Mouse (Mus musculus) G1E-ER4 (cell line): ENCODE results near the gene Serpinb9f. TPM values are rescaled to one million over a fixed set of nuclear protein-coding genes. Genes with fewer than 3 reads are reported as not detected.
"Not testable (repeated sequence)": the region's sequence is repeated elsewhere in the genome, so short reads cannot be mapped to it uniquely, and the experiment has no call there.

Experiments used
- GATA1 ChIP-seq: IDR thresholded peaks from one replicate; pipeline ENCODE4 v1.8.0; 2012; ENCODE audit warnings: low read length, inconsistent platforms
- polyA plus RNA-seq: library from polyadenylated mRNA; stranded (reverse); fragments of >175 nt; gene quantifications from 2 replicates; pipeline ENCODE4 v1.2.3, GENCODE M21; 2012

Gene Serpinb9f
- polyA plus RNA-seq = not detected in 2 replicates

DNA sequence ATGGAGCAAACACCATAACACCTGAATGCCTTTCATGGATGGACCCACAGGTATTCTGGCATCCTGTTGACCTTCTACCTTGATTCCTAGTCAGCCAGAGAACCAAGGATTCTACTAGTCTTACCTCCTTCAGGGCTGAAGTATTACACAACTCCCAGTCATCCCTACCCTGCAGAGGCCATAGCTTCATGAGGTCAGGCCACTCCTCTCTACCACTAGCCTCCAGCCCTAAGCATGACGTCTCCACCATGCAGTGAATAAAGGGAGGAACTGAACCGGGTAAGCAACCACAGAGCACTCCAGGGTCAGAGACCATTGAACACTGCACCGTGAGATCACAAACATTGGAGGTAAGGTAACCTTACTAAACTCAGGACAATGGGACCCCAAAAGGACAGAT is at the start of gene Serpinb9f:
Gene Serpinb9f (plus strand): TSS at position 301 of the 400 bp plus-strand sequence.
- TF ChIP-seq GATA1 = not testable (repeated sequence)

Other genes with a start within 250 kb of the Serpinb9f start
- not detected in 2 replicates for gene Serpinb1b, start 245.5 kb upstream of the Serpinb9f start, polyA plus RNA-seq
- gene Serpinb9c, start 164.3 kb upstream of the Serpinb9f start, polyA plus RNA-seq = 0.27 and 0.29 TPM in 2 replicates
- gene Serpinb9d, start 131.1 kb upstream of the Serpinb9f start, polyA plus RNA-seq = not detected in 2 replicates
- not detected in 2 replicates for gene Serpinb9e, start 74.5 kb upstream of the Serpinb9f start, polyA plus RNA-seq
- not detected in 2 replicates for gene Gm11397, start 71.7 kb downstream of the Serpinb9f start, polyA plus RNA-seq
- gene Serpinb9g, start 160.7 kb downstream of the Serpinb9f start, polyA plus RNA-seq = not detected in 2 replicates